Mouse (Mus musculus) adrenal gland, postnatal 36 days (tissue): ENCODE data around the gene Rbm25. TPM values are rescaled to one million over a fixed set of nuclear protein-coding genes. Genes with fewer than 3 reads are reported as not detected.

ENCODE experiments used
- DNase-seq, 2 experiments: peaks; one replicate each; pipeline ENCODE4 v3.0.0; 2021; ENCODE audit warnings: mixed read lengths in 1 of 2
- total RNA-seq, 2 experiments: library from RNA; stranded (reverse); gene quantifications; 2 replicates each; pipeline ENCODE4 v1.2.3; 2021

The Rbm25 gene
- total RNA-seq, 2 experiments from 2014 or later = 86.8 to 104 TPM

DNA sequence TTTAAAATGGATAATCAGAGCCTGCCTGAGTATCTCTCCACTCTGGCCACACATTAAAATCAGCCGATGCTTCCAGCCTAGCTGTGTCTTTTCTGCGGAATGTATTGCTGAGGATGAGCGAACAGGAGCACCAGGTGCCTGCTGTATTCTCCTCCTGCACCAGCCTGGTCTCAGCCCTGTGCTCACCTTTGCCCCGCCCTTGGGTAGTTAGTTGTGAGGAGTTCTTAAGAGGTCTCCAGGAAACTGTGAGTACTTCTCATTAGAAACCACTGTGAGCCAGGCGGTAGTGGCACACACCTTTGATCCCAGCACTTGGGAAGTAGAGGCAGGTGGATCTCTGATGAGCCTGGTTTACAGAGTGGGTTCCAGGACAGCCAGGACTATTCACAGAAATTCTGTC is 101.2 kb downstream of the Rbm25 start:
- DNase-seq = no peak

Other genes starting within 250 kb of the Rbm25 start
- 10 to 100 TPM; 10.9 to 12.6 TPM for gene Dpf3, start 143.5 kb upstream of the Rbm25 start, total RNA-seq
- gene Dcaf4, start 110.8 kb upstream of the Rbm25 start, total RNA-seq = 10 to 100 TPM; 43.5 to 46.8 TPM
- 10 to 100 TPM; 35.8 to 36.0 TPM for gene Zfyve1, start 34.0 kb upstream of the Rbm25 start, total RNA-seq
- 10 to 100 TPM; 63.6 to 72.3 TPM for gene Psen1, start 56.9 kb downstream of the Rbm25 start, total RNA-seq
- 1 to 10 TPM; 2.5 to 2.7 TPM for gene Papln, start 132.4 kb downstream of the Rbm25 start, total RNA-seq